Mouse (Mus musculus) mouse trophoblast stem cell (cell line): ENCODE measurements around the gene Klf14.

ENCODE experiments used
- in situ Hi-C, 2 experiments: fragments of 300-500 bp; cut with MseI, MboI; formaldehyde crosslinking; loops; 2 replicates in 1 of 2; 3 replicates in 1 of 2; pipeline ENCODE4 v1.15.1; 2025

Gene Klf14

DNA sequence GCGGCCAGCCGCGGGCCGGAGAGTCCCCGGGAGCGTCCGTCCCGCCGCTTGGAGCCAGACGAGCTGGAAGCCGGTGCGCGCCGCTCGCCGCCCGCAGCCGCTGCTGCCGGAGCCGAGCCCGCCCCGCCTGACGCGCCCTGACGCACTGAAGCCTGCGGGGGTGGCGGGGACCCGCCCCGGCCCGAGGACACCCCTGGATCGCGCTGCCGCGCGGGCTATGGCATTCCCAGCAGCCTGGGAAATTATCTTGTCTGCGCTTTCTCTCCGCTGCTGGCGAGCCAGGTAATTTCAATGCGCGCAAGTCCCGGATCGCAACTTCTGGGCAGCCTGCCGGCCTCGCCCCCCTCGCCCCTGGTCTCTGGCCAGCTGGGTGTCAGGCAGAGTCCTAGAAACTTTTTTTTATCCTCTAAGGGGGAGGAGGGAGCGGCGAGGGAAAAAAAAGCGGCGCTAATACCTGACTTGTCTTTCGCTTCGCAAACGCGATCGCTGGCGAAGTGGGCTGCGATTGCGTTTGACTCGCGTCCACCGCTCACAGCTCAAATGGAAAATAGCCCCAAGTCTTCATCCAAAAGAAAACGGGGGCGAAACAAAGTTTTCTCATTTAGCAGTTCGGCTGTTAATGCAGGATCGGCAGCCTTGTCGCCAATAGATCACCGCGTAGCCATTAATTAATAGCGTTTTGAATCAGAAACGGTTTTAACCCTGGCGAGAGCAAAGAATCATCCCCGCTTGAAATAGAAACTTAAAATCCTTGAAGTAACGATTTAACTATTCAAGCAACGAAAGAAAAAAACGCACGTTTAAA lies at the start of gene Klf14:
Gene Klf14, minus strand, starts transcription at position 343 of the 805 bp plus-strand sequence.
- in situ Hi-C loops, result no loop called here

DNA sequence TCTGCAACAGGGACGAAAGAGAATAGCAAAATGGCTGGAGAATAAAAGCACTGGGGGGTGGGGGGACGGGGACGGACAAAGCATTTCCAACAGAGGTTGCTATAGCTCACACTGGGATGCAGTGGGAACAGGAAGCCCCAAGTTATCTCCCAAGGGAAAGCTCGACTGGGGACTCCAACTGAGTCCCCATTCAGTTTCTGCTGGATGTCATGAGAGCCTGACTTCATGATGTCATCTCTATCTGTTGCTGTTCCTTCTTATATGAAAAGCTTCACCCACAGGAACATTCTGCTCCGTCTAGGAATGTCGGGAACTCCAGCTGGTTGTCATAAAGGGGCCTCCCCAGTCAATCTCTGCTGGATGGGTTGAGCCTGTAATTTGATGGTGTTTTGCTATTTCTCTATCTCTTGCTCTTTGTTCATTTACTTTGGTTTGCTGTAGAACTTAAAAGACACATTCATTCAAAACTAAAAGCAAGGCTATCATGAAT lies 47.3 kb upstream of the Klf14 start:
- in situ Hi-C loops, result no loop called here

DNA sequence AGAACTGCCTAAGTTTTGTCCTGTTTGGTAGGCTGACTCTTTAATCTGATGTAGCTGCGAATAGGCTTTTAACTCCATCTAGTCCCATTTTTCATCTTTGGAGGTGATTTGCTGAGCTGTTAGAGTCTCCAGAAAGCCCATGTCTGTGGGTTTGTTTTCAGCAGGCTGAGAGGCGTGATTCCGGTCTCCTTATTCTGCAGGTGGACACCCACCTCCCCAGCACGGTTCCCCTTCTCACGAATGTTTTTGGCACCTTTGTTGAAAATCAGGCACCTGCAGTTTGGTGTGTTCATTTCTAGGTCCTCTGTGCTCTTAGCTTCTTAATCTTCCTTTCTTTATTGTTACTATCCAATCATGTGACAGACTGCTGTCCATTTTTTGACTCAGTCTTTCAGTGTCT lies 27.5 kb upstream of the Klf14 start:
- in situ Hi-C loops, result no loop called here

DNA sequence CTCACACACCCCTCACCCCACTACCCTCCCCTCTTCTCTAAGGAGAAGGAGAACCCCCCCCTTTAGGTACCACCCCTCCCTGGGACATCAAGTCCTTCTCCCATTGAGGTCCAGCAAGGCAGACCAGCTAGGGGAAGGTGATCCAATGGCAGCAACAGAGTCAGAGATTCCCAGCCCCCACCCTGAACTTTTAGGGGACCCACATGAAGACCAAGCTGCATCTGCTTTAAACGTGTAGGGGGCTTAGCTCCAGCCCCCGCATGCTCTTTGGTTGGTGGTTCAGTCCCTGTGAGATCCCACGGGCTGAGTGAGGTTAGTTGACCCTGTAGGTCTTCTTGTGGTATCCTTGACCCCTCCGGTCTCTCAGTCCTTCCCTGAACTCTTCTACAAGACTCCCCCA lies 24.1 kb upstream of the Klf14 start:
- in situ Hi-C loops, result no loop called here

DNA sequence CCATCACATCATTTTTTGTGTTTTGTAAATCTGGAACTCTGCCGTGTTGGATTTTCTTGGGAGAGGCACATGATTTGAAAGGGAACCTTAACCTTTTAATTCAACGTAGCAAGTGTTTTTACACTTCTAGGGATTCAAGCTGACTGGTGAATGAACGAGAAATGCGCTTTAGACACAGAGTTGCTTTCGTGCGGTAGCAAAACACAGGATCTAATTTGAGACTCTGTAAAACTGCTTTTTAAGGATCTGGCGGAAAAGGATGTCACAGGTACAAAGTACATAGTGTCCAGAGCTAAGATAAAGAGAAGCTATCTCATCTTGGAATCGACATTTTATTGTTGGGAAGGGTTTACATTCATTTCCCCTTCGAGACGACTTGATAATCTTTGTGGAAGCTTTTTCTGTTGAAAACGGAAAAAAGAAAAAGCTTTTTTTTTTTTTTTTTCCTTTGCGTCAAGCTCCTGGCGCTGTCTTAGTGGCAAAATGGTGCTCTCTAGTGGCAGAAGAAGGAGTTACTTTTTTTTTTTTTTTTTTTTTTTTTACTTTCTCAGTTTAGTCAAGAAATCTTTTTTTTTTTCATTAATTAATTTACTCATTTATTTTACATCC lies 23.6 kb upstream of the Klf14 start:
- in situ Hi-C loops, result no loop called here

DNA sequence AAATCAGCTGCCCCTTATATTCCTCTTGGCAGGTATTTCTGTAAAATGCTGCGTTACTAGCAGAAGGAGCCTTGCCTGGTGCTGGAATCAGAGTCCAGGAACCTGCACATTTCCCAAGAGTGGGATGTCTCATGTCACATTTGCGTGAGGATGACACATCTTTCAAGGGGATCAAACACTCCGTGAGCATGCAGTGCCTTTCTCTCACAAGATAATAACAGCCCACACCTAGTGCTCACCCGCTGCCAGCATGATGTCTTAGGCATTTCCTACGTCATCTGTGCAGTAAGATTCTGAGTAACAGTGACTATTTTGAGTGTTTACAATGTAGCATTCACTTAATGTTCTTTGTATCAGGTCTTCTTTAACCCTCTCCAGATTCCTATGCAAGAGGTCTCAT lies 22.5 kb upstream of the Klf14 start:
- in situ Hi-C loops, result no loop called here

DNA sequence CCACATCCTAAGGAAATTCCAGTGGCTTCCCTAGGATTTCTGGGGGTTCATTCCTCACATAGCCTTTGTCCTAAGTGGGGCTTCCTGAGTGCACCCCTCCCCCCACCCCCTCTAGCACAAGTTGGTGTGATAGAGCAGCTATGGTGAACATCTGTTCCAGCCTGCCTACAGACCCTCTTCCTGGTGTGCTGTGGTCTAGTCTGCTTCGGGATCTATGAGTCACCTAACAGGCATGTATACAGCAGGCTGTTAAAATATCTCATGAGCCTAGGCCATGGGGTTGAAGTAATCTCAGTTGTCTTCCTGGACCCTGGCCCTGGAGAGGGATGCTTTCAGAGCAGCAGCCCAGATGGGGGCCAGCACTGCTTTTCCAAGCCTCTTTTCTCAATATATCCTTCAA lies 19.7 kb upstream of the Klf14 start:
- in situ Hi-C loops, result no loop called here

DNA sequence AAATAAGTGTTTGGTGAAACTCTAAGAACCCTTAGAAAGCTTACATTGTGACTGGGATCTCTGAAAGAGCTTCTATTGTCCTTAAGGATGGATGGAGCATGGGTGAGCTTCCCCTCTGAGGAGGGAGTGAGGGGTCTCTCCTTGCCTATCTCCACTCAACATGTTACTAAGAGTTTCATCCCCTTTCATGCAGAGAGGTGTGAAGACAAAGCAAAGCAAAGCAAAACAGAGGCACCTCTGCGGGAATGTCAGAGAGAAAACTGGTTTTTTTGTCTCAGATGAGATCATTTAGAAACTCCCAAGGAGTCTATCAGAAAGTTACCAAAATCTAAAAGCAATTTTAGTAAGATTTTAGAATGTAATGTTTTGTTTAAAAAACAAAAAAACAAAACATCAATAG lies 13.2 kb upstream of the Klf14 start:
- in situ Hi-C loops, result no loop called here

DNA sequence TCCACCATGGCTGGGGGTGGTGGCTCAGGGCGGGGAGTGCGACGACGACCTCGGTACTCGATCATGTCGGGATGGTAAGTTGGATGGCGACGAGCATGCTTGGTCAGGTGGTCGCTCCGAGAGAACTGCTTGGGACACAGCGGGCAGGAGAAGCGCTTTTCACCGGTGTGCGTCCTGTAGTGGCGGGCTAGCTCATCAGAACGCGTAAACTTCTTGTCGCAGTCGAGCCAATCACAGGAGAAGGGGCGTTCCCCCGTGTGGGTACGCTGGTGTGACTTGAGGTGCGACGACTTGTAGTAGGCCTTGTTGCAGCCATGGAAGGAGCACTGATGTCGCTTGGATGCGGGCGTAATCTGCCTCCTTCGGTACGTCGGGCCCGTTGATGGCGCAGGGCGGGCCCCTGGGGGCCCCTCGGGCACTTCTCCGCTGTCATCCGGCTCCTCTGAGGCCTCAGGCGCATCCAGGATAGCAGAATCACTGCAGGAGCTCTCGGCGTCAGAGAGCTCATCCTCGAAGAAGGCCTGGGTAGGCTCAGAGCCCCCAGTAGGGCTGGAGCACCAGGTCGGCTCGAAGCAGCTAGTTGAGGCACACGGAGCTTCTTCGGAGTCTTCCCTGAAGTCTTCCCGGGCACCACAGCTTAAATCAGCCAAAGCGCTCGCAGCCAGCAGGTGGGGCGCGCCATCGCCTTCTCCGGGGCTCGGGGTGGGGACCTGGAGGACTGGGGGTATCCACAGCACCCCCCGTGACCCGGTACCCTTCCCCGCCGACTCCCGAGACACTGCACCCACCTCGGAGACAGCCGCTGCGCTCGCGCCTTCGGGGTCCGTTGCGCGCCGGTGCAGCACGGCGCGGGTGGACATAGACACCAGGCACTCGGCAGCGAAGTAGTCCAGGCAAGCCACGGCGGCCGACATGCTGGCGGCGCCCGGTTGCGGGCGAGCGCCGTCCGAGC lies 818 bp downstream of the Klf14 start:
- in situ Hi-C loops, result no loop called here

DNA sequence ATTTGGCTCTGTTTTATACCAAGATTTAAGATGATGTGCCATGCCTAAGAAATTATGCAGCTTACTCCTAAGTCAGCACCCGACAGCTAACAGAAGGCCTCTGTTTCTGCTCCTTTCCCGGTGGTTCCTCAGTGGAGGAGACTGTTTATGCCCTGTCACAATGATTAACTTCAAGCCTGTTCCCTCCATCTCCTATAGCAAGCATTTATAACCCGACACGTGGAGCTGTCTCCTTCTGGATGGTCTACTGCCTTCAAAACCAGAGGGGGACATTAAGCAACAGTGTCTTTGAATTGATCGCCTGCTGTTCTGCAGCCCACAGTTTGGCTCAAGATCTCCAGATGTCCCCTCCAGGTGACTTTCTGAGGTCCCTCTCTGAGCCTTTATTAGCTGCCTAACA lies 19.6 kb downstream of the Klf14 start:
- in situ Hi-C loops, result no loop called here

DNA sequence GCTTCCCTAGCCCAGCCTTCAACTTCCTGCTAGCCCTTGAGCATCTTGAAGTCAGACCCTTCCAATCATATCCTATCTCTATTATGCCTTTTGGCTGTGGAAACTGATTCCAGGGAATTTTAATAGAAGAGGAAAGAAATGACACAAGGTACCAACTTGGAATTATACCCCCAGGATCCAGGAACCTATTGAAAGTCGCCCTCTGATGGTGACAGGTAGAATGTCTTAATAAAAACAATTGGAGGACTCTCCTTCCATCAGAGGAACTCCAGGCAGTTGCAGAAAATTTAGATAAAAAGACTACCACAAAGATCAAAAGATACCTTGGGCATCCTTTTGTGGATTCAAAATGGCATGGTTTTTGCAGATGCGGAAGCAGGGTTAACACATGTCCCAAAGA lies 36.1 kb downstream of the Klf14 start:
- in situ Hi-C loops, result no loop called here

DNA sequence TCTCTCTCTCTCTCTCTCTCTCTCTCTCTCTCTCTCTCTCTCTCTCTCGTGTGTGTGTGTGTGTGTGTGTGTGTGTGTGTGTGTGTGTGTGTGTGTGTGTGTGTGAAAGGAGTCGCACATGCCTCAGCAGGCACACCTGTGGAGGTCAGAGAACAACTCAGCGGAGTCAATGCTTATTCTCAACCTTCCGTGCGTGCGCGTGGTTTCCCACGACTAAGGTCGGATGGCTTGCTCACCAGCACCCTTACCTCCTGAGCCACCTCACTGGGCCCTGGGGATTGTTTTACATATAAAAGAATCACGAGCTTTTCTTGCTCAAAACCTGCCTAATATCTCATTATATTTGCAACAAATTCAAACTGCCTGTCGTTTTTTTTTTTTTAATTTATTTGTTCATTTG lies 37.1 kb downstream of the Klf14 start:
- in situ Hi-C loops, result no loop called here

DNA sequence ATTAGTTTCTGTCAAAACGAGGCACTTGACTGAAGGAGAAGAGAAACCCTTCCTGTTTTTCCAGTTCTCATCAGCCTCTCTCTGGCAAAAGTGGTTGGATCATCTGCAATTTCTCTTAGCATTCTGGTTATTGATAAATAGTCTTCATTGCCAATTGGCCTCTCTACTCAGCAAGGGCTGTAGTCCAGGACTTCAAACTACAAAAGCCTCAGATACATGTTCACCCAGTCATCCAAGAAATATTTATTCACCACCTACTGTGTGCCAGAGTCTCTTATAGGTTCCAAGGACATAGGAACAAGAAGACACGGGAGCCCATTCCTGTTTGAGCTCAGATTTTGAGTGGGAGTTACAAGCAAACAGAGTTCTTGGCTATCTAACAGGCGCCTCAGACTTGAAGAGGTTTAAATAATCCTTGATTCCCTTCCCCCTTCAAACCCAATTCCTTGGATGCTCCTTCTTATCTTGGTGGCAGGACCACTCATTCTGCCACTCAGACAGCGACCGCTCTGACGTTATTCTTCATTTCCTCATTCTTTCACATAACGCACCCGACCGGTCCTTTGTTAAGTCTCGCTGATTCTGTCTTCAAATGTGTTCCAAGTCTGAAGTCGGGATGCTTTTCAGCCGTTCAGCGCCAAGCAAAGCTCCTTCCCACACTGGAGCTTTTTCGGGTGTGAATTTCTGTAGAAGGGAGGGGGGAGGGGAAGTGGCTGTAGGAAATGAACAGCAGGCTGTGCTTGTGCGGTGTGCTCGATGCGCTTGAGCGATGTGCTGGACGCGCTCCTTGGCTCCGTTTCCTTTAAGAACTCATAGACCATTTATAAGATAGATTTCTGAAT lies 37.8 kb downstream of the Klf14 start:
- in situ Hi-C loops, result no loop called here

DNA sequence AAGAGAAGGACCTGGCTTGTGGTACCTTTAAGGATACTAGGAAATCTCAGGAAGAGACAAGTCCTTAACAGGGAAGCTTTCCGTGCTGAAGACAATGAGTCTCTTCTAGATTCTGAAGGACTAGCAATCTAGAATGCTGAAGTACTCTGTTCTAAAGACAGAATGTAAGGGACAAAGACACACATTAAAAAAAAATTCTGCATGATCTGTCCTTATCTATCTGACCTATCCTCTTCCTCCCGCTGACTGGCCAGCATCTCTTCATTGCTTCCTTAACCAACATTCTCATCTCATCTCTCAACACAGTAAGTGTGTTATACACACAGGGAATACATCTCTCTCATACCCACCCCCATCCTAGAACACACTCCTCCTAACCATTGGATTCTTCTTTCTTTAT lies 43.4 kb downstream of the Klf14 start, which contains the start of gene Tsga13:
Gene Tsga13, minus strand, starts transcription at position 101 of the 400 bp plus-strand sequence.
- in situ Hi-C loops, result no loop called here

DNA sequence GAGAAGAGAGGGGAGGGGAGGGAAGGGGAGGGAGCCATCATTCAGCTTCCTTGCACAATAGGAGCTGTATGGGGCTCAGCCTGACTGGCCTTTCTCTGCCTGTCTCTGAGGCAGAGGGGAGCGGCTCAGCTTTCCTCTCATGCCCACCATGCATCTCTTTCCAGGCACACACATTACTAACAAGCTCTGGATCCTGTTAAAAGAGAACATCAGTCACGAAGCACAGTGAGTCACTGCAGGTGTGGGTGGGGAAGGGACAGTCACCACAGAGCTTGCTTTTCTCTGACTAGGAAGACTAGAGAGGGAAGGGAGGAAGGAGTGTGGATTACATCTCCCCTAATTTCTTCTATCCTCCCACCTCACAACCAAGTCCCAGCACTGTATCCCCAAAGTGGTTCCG lies 50.9 kb downstream of the Klf14 start:
- in situ Hi-C loops, result no loop called here
